Mouse (Mus musculus) layer of hippocampus, postnatal 14 days (tissue): ENCODE measurements at regions not wholly inside any gene's neighbourhood (a gene's known extent, or its start where the extent isn't known, plus 50 kb on each side); places are given as distances from the start of the nearest gene placed in this dataset.

ENCODE experiments used
- DNase-seq, 2 experiments: peaks; one replicate each; pipeline ENCODE4 v3.0.0; 2021 to 2022; ENCODE audit warnings: low spot score in 2 of 2, mixed read lengths in 1 of 2

DNA sequence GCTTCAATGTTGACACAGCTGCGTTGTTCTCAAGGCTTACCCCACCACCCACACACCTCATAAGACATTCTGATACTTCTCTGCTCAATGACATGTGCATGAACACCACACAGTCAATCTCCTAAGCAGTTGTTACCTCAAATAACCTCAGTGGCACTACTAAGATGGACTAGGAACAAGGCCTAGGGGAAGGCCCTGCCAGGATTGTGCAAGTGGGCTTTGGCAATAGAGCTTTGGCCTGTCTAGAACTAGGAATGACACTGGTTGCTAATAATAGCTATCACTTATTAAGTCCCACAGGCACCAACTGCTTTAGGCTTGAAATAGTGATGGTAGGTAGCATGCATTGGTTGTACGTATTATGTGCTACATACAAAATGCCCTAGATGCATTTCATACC is 169.7 kb upstream of the Nabp1 start:
- no peak for DNase-seq

GRCm38 (mm10) chr1:51644399-51644798 is 166.2 kb upstream of the Nabp1 start:
- DNase-seq, result peak; percentile 81 to 84

GRCm38 (mm10) chr1:51643640-51644039 is 165.4 kb upstream of the Nabp1 start:
- no peak for DNase-seq

GRCm38 (mm10) chr1:51638519-51639302 is 160.5 kb upstream of the Nabp1 start:
- no peak for DNase-seq

DNA sequence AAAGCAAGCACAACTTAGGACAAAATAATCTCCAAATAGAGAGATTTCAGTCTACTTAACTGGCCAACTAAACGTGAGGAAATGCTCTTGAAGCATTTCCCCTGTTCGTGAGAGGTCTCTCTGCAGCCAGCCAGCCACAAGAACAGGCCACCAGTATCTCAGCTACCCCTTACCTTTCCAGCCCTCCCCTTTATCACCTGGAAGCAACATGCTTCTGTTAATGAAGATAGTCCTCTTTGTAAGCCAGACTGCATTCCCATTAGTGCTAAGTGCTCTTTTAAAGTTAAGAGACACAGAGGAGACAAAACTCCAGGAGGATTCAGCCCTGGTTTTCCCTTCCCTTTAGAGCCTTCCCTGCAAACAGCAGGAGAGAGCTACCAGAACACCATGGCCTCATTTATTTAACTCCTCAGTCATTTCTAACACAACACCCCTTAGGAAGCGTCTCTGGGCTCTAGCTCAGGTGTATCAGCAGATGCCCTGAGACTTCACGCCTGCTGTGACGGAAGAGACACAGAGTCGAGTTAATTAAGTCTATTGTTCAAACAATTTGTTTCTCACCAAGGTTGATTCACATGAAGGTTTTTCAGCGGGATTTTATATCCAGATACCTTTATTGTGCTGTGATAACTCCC is 157.8 kb upstream of the Nabp1 start:
- DNase-seq, result no peak

- no peak for DNase-seq
Measured at GRCm38 (mm10) chr1:51633795-51634194, 155.6 kb upstream of the Nabp1 start.

- no peak for DNase-seq
Measured at GRCm38 (mm10) chr1:51632851-51633250, 154.6 kb upstream of the Nabp1 start.

- DNase-seq, result no peak
Measured at GRCm38 (mm10) chr1:51629848-51630247, 151.6 kb upstream of the Nabp1 start.

DNA sequence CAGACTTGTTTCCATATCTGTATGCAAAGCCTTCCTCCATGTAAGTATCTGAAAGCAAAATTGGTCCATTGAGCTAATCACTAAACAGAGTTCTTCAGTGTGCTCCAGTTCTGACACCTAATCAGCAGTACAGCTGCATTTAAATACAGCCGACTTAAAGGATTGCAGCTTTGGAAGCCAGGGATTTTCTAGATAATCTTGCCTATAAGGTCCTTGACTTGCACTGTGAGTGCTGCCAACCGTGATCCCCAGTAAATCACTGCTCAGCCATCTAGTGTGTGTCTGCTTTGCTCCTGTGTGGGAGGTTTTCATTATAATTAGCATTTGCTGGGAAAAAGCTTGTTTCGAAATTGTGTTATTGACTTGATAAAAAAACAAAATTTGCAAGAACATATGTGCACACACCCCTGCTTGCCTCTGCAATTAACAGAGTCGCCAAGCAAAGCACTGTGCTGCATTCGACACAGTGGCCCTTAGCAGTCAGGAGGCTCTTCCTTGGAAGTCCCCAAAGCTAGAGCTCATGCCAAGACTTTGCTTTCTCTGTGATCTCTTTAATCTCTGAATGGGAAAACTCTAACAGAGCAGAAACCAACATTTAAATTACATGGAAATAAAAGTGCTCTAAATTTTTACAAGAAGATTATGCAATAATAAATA is 150.0 kb upstream of the Nabp1 start:
- peak in 1 of 2 experiments; percentile 48 for DNase-seq

DNA sequence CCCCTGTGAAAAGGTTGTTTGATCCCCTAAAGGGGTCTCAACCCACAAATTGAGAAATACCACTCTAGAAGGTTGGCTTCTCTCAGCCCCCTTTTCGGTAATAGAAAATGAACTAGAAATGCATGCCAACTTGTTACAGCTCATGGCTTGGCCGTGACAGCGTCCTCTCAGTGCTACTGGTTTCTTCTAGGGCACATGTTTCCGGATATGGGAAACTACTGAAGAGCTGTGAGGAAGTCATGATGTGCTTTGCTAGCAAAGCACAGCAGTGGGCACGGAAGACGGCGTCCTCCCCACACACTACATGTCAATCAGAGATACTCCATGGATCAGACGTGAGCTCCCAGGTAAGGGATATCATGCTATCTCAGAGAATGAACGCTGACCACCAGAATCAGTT is 148.1 kb upstream of the Nabp1 start:
- DNase-seq, result no peak

- DNase-seq, result no peak
Measured at GRCm38 (mm10) chr1:51625079-51625478, 146.9 kb upstream of the Nabp1 start.

DNA sequence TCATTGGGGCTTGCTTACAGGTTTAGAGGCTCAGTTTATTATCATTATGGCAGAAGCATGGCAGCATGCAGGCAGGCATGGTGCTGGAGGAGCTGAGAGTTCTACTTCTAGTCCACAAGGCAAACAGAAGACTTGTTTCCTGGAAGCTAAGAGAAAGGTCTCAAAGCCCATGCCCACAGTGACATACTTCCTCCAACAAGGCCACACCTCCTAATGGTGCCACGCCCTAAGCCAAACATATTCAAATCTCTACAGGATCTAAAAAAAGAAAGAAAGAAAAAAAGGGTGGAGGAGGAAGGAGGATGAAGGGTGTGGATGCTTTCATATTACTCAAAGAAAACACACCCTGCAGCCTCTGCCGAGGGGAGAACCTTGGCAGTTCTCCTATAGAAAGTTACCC is 146.3 kb upstream of the Nabp1 start:
- DNase-seq, result no peak

DNA sequence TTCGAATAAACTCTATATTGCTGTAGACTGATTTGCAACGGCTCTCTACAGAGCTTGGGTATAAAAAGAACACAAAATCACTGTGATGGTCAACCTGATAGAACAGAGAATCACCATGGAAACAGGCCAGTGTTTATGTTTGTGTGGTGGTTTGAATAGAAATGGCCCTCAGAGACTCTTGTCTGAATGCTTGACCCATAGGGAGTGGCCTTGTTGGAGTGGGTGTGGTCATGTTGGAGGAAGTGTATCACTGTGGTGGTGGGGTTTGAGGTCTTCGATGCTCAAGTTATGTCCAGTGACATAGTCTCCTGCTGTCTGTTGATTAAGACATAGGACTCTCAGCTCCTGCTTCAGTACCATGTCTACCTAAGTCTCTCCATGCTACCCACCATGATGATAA is 144.8 kb upstream of the Nabp1 start:
- no peak for DNase-seq

DNA sequence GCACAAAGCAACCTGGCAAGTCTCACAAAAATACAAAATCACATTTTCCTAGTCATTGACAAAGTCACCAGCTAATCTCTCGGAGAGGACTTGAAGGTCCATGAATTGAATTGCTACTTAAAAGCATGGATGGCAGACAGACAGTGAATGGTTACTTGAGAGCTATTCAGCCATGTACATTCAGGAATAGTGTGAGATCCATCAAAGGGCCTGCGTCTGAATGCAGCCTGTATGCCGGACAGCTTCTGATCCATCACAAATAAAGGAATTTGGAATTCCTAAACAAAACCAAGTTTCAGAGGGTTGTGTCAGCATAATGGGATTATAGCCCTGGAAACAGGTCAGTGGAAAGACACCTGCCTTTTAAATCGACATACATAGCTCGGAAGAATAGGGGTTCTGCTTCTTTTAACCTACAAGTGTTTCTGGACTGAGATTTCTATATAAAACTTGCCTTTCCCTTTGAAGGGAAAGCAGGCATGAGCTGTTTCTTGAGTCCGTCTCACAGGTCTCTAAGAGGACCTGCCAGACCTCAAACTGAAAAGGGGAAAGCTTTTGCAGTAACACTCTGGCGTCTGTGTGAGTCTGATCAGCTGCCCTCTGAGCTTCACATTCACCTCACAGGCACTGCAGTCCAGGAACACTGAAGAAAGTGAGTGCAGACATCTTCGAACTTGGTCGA is 144.1 kb upstream of the Nabp1 start:
- no peak for DNase-seq

- DNase-seq, result no peak
Measured at GRCm38 (mm10) chr1:51621062-51621461, 142.8 kb upstream of the Nabp1 start.

DNA sequence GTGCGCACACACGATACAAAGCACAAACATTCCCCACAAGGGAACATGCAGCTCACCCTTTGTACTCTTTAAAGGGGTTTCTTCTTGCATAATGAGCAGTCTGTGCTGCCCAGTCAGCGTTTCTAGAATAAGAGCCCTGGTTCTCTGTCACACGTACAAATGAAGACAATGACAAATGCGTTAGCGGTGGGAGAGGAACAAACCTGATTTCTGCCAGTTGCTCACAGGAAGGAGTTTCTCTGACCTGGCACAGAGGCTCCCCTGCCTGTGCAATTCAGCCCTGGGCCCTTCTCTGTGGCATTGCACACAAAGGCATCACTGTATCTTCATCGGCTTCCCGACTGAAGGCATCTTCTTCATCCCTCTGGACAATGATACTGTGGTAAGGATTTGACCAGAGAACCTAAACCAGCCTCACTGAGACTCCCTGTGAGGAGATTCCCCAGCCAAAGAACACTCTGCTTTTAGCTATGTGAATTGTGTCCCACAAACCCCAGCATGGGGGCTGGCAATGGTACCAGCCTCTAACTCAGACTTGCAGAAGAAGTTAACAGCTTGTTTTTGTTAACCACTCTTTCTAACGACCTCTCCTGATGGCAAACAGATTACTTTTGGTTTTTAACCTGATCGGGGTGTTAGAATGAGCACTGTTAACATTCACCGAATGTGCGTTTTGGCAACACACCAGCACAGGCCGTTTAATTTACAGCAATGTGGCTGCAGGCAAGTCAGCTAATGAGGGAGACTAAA is 139.5 kb upstream of the Nabp1 start:
- no peak for DNase-seq

GRCm38 (mm10) chr1:51616091-51616490 is 137.9 kb upstream of the Nabp1 start:
- no peak for DNase-seq

DNA sequence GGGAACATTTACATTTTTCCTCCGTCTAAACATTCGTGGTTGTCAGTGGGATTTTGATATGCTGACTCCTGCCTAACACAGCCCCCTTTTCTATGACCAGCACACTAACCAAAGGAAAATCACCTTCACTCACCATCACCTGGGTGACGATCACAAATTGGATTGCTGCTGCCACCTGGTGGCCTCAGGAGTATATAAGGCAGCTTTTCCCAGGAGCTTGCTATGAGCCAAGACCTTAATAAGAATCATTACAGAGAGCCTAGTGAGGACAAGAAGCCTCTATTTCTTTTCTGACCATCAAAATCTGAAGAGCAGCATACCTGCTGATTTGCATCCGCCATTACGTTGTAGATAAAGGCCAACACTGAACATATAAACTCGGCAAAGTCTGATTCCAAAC is 137.3 kb upstream of the Nabp1 start:
- DNase-seq, result peak in 1 of 2 experiments; percentile 52

DNA sequence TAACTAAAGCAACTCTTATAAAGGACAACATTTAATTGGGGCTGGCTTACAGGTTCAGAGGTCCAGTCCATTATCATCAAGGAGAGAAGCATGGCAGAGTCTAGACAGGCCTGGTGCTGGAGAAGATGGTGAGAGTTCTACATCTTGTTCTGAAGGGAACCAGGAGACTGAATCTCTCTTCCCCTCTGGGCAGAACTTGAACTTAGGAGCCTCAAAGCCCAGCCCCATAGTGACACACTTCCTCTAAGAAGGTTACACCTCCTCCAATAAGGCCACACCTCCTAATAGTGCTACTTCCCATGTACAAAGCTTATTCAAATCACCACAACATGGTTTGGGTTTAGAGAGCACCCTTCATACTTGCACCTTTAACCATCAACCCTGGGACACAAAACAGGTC is 136.5 kb upstream of the Nabp1 start:
- no peak for DNase-seq

DNA sequence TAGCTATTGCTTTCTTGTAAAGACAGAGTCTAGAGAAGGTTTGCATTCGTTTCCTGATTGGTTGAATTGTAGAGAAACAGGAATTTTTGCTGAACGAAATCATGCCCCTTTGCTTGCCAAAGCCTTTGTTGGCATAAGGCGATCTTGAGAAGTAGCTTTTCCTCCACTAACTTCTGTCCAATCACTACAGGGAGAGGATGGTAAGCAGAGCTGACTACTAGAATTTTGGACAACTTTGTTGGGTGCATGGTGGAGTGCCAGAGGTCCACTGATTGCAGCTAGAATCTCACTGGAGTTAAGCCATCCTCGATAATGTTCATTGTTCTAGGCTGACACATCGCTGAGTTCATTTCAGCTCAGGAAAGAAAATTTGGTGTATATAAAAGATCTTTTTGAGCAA is 131.1 kb upstream of the Nabp1 start:
- DNase-seq, result no peak

DNA sequence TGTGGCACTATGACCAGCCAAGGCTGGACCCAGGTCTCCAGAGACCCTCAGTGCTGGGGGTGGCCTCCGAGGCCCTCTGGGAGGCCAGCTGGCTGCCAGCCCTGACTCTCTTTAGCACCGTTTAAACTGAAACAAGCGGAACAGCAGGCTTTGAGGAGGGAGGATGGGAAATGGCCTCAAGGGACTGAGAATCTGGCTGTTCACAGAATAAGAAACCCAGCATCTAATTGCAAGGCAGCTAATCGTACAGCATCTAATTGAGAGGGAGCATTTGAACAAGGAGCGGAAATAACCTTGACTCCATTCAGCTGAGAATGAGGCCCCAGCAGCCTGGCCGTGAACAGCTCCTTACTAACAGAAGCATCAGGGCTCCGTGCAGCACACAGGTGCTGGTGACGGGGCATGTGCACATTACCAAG is 129.2 kb upstream of the Nabp1 start:
- no peak for DNase-seq
